Mouse (Mus musculus) mesoderm, embryonic 11.5 days (tissue): ENCODE measurements around the gene Ecd.

ENCODE experiments used
- DNase-seq: peaks from one replicate; pipeline ENCODE4 v3.0.0-alpha.2; 2012; ENCODE audit warnings: low read depth, low spot score

The Ecd gene

DNA sequence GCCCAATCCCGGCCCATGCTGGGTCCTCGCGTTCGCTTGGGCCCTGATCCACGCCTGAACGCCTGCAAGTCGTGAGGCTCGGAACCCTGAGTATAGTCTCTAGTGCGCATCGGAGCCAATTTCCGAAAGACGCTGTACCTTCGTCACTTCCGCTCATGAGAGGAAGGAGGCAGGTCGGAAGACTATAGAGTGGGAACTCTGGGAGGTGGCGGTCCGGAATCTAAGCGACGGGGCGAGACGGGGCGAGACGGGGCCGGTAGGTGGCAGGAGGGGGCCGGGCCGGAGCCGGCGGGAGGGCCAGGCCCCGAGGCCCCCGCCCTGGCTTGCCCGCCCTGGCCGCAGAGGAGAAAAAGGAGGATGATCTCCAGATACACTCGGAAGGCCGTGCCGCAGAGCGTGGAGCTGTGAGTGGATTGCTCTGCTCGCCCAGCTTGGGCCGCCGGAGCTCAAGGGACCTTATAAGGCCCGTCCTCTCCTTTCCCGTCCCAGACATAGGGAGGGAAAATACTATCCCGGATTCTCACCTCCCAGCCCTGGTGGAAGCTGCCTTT, at the start of gene Ecd, which contains the start of gene Fam149b:
Ecd (minus strand) TSS at position 131 of the 551 bp plus-strand sequence.
Fam149b (plus strand) TSS at position 172 of the 551 bp plus-strand sequence.
- DNase-seq = peak; percentile 98

DNA sequence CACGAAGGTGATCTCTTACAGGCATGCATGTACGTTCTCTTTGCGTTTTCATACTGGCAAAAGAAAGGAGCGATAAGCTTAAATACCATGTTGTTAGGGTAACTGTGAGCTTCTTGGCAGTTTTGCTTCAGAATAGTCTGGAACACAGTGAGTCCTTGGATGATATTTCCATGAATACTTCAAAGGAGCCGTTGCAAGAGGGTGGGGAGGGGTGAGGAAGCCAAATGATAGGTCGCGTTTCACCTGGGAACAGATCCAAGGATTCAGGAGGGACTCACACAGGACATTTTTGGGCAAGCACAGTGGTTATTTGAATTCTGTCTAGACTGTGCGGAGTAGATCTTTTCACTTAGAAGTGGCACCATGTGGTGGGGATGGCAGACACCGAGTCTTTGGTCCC, 49.3 kb upstream of the Ecd start:
- no peak for DNase-seq

DNA sequence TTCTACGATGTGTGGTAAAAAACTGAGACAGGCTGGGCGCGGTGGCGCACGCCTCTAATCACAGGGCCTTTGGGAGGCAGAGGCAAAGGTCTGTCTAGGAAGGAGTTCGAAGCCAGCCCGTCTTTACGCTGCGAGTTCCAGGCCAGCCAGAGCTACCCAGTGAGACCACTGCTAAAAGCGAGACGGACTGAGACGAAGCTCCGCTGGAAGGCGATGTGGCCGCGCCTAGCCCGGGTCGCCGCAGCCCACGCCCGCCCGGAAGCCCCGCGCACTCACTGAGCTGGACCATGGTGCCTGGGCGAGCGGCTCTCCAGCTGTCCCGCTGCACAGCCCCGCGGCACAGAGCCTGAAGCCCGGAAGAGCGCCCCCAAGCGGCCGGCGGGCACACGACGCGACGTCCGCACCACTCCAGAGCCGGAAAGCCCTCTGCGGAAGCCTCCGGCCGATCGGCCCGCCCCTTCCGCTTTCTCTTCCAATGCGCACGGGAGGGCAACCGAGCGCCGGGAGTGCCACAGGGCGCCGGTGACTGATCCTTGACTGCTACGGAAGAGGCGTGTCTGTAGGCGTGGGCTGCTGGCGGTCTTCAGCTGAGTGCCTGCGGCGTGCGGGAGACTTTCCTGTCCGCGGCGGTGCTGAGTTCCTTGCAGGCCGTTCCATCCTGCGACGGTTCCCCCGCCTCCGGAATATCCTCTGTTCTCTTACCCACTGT, 45.4 kb upstream of the Ecd start, which contains the start of gene Mrps16:
Mrps16 (minus strand) TSS at position 430 of the 709 bp plus-strand sequence.
- DNase-seq = peak; percentile 97

DNA sequence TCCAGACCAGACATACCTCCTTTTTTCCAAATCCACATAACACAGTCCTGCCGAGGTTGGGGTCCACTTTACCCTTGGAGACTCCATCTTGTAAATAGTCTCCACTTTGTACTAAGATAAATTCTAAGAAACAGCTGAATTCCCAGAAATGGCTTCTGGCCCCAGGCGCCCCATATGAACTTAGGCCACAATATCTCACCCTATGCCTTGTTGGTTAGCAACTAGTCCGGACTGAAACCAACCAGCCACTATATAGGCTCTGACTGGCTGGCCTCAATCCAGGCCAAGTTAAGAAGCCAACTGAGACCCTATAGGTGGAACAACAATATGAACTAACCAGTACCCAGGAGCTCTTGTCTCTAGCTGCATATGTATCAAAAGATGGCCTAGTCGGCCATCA, 44.4 kb upstream of the Ecd start:
- no peak for DNase-seq

DNA sequence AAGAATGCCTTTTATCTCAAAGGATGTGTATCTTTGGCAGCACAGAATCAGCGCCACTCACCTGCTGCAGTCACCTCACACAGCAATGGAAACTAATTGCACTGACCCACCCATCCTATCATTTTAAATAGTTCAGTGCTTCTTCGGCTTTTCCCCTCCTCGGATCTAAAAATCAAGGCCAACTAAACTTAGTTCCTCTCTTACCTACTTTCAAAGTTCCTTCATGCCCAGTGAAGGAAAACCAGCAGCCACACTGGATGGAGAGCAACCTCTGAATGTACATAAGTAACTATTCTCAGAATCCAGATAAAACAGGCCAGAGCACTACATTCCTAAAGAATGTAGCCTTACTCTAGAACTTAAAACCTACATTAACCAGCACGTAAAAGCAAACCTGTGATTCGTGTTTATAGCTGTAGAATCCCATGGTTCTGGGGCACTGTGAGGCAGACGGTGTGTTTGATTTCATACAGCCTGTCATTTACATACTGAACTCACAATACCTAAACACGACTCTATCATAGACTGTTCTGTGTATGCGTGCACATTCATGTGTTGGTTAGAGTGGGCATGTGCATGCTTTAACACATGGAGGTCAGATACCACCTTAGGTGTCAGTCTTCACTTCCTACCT, 41.6 kb upstream of the Ecd start:
- no peak for DNase-seq

DNA sequence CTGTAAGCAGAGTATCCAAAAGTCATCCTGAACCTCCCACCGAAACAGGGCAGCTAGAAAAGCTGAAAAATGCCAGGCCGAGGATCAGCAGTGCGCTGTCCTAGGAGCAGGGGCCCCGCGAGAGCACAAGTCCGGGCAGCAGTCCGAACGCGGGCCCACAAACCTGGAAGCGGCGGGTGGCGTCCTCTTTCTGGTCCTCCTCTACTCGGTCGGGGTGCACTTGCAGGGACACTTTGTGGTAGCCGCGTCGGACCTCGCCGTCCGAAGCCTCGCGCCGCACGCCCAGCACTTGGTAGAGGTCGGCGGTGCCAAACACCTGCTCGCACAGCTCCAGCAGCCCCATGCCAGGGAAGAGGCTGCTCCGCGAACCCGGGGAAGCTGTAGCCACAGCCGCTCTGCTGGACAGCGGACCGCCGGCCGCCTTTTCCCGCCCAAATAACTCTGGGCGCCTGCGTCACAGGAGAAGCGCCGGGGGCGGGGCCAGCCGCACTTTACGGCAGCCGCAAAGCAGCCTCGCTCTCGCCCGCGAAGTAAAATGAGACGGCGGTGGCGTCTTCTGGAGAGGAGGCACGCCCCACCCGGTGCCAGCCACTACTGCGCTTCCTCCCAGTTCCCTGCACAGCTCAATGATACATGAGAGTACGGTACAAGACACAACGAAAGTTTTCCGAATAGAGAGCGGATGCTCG, 40.7 kb upstream of the Ecd start, which contains the start of gene Dnajc9:
Dnajc9 (minus strand) TSS at position 470 of the 689 bp plus-strand sequence.
- peak; percentile 94 for DNase-seq

DNA sequence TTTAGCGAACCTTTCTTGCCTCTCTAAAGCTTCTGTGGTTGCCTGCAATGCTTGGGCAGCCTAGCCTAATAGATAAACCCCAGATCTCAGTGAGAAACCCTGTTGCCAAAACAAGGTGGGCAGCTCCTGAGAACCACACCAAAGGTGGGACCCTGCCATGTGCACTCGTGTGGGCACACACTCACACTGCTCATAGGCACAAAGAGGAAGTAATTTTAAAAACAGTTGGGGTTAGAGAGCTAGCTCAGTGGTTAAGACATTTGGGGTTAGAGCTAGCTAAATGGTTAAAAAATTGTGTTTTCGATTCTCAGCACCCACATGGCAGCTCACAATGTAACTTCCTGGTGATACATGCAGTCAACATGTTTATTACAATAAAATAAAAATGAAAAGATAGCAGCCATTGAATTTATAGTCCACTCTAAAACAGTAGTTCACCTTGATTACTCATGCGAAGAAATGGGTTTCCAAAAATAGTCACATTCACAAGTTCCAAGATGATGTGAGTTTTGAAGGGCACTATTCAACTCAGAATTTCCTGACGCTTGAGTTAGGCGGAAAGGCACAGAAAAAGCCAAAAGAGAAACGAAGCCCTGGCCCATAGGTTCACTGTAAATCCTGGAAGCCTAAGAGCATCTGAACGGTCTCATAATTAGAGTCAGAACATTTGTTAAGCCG, 32.0 kb upstream of the Ecd start:
- no peak for DNase-seq

DNA sequence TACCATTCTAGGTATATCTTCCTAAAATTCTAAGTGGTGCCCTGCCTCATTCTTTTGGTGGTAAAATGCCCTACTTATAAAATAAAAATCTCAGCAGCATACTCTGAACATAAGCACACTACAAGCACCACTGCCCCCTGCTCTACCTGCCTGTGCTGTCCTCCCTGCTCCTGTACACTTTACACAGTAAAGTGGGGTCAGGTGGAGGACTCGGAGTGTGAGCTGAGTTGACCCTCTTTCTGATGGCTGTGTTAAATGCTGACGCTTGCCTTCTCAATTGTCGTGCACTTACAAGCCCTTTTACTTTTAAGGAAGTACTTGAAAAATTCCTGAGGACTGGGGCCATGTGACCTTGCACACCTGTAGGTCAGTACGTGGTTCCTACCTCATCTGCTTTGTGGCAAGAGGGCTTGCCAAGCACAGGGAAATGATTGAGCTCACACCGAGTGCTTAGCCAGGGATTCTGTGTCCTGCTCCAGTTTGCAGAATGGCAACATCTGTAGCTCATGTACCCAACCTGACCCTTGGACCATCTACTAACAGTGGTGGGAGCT, 31.2 kb upstream of the Ecd start:
- no peak for DNase-seq

DNA sequence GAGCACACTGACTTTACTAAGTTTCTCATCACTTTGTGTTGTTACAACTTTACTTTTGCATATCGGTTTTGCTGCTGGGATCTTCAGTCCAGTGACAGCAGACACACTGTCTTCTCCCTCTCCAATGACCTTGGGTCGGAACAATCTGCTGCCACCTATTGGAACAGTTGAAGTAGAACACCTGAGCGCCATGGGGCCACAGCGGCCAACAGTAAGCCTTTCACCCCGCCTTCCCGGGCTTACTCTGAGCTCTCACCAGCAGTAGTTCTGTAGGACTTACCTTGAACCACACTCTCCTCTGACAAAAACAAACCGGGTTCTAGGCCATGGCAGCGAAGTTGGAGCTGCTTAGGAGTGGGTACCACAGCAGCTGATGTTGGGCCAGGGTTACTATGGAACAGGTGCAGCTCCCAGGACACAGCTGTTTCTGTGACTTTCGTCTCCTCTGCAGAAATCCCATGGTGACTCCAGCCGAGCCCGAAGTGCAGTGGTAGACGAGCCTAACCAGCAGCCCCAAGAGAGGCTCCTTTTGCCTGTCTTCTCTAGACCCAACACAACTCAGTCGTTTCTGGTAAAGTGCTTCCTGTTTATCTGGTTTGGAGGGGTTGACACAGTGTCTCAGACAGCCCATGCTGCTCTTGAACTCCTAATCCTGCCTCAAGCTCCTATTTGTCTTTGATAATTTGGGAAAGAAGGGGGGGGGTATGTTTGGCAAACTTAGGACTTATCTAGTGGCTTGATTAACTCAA, 30.6 kb upstream of the Ecd start:
- peak; percentile 50 for DNase-seq

DNA sequence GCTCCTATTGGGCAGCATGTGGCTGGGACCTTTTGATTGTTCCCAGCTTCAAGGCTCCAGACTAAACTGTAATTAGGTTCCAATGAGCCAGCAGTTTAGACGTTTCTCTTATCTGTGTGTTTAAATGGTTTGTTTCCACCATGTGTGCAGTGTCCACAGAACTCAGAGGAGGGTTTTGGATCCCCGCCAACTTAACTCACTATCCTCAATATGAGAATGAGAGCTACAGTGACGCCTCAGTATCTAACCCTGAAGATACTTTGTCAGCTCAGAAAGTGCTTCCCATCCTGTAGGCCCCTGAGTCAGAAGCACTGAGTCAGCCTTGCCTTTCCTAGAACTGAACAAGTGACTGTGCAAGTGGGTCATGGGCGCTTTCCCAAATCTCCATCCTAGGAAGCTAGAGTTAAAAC, 29.2 kb upstream of the Ecd start:
- no peak for DNase-seq

DNA sequence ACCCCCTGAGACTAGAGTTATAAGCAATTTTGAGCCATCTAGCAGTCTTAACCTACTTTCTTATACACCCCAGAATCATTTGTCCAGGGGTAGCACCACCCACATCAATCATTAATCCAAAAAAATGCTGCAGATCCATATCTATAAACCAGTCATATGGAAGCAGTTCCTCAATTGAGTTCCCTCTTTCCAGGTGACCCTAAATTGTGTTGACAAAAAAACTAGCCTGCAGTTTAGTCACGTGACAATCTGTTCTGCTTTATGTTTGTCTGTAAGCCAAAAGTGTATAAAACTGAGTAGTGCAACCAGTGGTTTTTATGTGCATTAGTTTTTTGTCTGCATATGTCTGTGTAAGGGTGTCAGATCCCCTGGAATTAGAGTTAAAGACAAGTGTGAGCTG, 23.9 kb upstream of the Ecd start:
- DNase-seq = no peak

DNA sequence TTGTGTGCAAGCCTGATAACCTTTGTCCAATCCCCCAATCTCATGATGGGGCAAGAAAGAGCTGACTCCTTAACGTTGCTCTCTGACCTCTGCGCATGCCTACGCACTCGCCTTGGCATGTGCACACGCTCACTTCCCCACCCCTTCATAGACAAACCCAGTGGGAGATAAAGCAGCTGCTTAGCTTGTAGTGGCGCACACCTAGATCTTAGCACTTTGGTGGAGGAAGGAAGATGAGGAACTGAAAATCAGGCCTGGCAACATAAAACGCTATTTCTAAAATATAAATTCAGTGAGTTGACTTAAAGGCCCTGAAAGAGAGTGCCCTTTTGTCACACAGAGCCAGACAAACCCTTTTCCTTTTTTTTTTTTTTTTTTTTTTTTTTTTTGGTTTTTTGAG, 22.9 kb upstream of the Ecd start:
- DNase-seq = no peak

DNA sequence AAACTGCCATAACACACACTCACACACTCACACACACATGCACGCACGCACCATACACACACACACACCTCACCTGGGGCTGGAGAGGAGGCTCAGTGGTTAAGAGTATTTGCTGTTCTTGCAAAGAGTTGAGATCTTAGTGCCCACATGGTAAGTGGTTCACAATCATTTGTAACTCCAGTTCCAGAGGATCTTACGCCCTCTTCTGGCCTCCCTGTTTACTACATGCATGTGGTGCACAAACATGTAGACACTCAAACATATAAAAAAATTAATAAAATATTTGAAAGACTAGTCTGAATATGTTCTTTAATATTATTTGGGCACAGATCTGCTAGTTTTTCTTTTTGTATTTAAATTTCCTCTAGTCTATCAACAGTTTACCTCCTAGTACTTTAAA, 20.4 kb upstream of the Ecd start:
- no peak for DNase-seq

DNA sequence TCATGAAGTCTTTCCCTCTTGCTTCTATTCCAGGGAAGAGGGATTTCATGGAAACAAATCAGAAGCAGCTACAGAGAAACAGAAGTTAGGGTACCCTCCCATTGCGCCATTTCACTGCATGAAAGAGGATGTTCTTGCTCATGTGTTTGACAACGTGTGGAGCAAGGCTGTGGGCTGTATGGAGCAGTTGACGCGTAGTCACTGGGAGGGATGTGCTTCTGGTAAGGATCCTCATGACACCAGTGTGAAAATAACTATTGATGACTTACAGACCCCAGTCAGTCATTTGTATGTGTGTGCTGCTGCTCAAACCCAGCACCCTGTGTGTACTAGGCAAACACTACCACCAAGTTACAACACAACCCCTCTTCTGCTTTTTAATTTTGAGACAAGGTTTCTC, 15.3 kb upstream of the Ecd start:
- DNase-seq = no peak

DNA sequence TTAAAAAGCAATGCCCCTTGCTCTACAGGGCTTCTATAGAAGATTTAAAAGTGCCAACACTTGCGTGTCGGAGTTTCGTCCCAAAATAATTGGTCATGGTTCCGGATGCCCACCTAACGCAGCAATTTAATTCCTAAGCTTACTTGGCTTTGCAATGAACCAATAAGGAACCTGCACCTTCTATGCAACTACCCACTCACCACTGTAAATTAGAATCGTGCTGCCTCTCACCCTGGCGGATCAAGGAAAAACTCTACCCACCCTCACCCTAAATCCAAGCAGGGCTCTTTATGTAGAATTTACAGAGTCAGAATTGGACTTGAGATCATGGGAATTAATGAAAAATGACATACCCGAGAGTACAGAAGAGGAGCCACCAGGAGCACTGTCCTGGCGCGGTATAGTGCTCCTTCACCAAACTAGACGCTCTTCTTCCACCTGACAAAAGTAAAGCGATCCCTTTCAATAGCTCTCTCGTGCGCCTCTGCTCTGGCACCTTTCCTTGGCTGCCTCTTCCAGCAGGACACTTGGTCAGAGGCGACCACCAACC, 405 bp downstream of the Ecd start:
- no peak for DNase-seq

DNA sequence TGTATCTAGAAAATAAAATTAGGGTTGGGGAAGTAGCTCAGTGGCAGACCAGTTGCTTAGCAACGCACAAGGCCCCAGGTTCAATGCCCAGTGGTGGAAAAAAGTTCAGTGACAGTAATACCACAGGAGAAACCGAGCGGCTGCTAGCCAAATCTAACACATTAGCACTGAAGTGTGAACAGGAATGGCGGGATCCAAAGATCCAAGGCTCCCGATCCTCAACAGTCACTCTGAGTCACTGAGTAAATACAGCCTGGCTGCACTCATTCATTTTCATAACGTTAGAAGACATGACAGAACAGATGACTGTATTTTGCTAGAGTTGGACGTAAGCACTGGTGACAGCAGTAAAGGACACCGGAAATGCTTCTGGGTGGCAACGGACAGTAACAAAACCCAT, 2.0 kb downstream of the Ecd start:
- DNase-seq = no peak

DNA sequence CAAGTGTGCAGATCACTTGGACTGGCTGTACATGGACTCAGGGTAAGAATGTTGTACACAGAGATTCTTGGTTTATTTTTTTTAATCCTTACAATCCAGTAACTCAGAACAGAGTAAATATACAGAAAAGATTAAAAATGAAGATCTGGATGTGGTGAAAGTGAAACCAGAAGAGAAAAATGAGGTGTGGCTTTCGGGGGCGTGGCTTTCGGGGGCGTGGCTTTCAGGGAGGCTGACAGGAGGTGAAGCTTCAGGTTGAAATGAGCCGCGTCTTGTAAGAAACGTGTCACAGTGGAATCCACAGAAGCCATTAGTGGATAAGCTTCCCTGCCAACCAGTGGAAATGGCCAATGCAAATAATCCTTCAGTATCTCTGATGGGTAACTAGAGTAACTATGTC, 7.1 kb downstream of the Ecd start:
- DNase-seq = no peak

DNA sequence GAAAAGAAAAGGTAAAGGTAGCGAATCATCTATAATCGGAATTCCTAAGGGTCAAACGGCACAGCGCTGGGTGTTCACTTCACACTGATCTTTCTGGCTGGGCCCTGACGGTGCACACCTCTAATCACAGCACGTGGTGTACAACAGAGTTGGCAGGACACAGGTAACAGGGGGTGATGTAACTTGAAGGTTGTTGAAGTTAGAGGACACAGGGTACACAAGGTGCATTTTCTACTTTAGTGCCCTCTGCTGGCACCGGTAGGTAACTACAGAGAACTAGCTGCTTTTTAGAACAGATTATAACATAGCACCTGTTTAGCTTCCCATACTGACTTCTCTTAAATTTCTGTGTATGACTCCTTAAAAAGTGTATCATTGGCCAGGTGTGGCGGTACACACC, 7.8 kb downstream of the Ecd start:
- peak; percentile 47 for DNase-seq

DNA sequence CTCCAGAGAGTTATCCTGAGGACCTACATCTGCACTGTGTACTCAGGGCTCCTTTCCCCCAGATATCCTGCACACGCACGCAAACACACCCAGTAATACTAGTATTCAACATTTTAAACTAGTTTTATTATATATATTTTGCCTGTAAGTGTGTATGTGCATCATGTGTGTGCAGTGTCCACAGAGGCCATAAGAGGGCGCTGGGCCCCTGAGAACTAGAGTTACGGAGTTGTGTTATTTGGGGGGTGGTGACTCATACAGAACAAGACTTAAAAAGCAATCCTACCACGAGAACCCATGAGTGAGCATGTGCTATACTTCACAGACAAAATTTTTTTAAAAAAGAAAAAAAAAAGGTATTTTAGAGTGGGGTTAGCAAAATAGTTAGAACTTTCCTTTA, 8.5 kb downstream of the Ecd start:
- DNase-seq = no peak

DNA sequence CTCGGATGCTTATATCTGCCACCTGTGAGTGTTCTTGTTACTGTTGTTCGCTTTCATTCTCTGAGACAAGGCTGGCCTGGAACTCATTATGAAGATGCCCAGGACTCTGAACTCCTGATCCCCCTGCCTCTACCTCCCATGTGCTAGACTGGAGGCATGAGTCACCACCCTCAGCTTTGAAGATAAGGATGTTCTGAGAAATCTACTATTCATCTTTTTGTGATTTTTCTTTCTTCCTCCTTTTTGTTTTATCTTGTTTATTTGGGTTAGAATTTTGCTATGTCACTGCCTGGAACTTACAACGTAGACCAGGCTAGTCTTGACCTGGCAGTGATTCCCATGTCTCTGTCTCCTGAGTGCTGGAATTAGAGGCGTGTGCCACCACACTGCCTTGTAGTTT, 16.6 kb downstream of the Ecd start:
- no peak for DNase-seq
